Mouse (Mus musculus): Measurements from ENCODE around the gene Afdn. TPM values are rescaled to one million over a fixed set of nuclear protein-coding genes. Genes with fewer than 3 reads are reported as not detected.

Afdn gene
- polyA plus RNA-seq, 1 experiment, result 11.6 TPM

- DNase-seq, result no peak
- H3K36me3 ChIP-seq (ENCODE audit: control insufficient read depth, insufficient read depth, low read length), result no peaks in the 10 kb centered on the region
- H3K4me3 ChIP-seq (ENCODE audit: control insufficient read depth, insufficient read depth, low read length), result no peak overlapping the region
- no peak overlapping the region for H3K27ac ChIP-seq (ENCODE audit: control insufficient read depth, insufficient read depth, low read length)
- no peaks in the 10 kb centered on the region for H3K27me3 ChIP-seq (ENCODE audit: control insufficient read depth, insufficient read depth, low read length)
- TF ChIP-seq POLR2A (IDR thresholded peaks at IDR 0.05; ENCODE audit: control insufficient read depth, extremely low read depth, insufficient read depth, low read length, poor library complexity) (no peak), CTCF (IDR thresholded peaks at IDR 0.05; ENCODE audit: borderline replicate concordance, control insufficient read depth, extremely low read depth, insufficient read depth, low read length, poor library complexity) (no peak)
- peaks cover 14% of the 10 kb centered on the region for H3K4me1 ChIP-seq (replicated peaks; ENCODE audit: control insufficient read depth, insufficient read depth, low read length)
- 94% methylated on average over 8 of the region's 8 CpGs for WGBS
Measured at GRCm38 (mm10) chr17:13735803-13736282, 24.5 kb upstream of the Afdn start.

DNA sequence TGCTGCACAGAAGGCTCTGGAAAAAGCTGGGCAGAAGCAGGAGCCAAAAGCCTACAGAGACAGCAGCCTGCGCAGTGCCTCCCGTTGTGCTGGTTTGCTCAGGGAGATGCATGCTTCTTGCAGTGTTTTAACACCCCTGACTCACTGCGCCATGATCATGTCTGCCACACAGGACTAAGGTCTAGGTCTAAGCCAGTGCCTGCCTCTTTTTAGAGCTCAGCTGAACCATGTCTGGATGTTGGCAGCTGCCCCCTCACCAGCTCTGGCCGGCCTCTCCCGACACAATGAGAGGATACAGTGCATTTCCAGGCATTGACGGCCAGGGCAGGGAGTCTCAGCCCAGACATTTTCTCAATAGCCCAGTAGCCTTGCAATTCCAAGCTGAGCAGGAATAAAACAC lies 23.0 kb upstream of the Afdn start:
- Histone ChIP-seq H3K27ac (ENCODE audit: control insufficient read depth, insufficient read depth, low read length) (no peak overlapping the region), H3K27me3 (ENCODE audit: control insufficient read depth, insufficient read depth, low read length) (no peaks in the 10 kb centered on the region), H3K4me1 (replicated peaks; ENCODE audit: control insufficient read depth, insufficient read depth, low read length) (peaks cover 6% of the 10 kb centered on the region), H3K36me3 (ENCODE audit: control insufficient read depth, insufficient read depth, low read length) (no peaks in the 10 kb centered on the region), H3K4me3 (ENCODE audit: control insufficient read depth, insufficient read depth, low read length) (no peak overlapping the region)
- 95% methylated on average over 6 of the region's 6 CpGs for WGBS
- DNase-seq, result no peak
- TF ChIP-seq CTCF (IDR thresholded peaks at IDR 0.05; ENCODE audit: borderline replicate concordance, control insufficient read depth, extremely low read depth, insufficient read depth, low read length, poor library complexity) (no peak), POLR2A (IDR thresholded peaks at IDR 0.05; ENCODE audit: control insufficient read depth, extremely low read depth, insufficient read depth, low read length, poor library complexity) (no peak)

GRCm38 (mm10) chr17:13738121-13738776 lies 22.1 kb upstream of the Afdn start:
- DNase-seq, result no peak
- H3K4me3 ChIP-seq (ENCODE audit: control insufficient read depth, insufficient read depth, low read length), result no peak overlapping the region
- WGBS, result 47% methylated on average over 7 of the region's 7 CpGs
- H3K36me3 ChIP-seq (ENCODE audit: control insufficient read depth, insufficient read depth, low read length), result no peaks in the 10 kb centered on the region
- no peak for TF ChIP-seq POLR2A (IDR thresholded peaks at IDR 0.05; ENCODE audit: control insufficient read depth, extremely low read depth, insufficient read depth, low read length, poor library complexity)
- no peak for TF ChIP-seq CTCF (IDR thresholded peaks at IDR 0.05; ENCODE audit: borderline replicate concordance, control insufficient read depth, extremely low read depth, insufficient read depth, low read length, poor library complexity)
- no peak overlapping the region for H3K27ac ChIP-seq (ENCODE audit: control insufficient read depth, insufficient read depth, low read length)
- peaks cover 2% of the 10 kb centered on the region; the same call in 1 of the 2 replicates for H3K4me1 ChIP-seq (replicated peaks; ENCODE audit: control insufficient read depth, insufficient read depth, low read length)
- H3K27me3 ChIP-seq (ENCODE audit: control insufficient read depth, insufficient read depth, low read length), result no peaks in the 10 kb centered on the region

DNA sequence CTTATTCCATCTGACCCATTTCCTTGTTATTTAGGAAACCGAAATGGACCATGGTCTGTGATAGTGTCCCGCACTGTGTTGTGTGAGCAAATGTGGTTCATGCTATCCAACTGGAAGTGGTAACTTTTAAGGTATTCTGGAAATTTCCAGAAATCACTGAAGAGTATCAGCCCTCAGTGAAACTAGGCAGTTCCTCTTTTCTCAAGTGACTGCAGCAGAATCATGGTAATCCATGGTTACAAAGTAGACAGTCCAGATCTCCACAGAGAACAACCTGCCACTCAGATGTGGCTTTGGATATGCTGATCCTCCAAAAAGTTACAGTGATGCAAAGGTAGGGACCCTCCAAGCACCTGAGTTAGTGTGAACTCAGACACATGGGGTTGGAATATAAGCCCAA lies 21.4 kb upstream of the Afdn start:
- no peak overlapping the region for H3K4me3 ChIP-seq (ENCODE audit: control insufficient read depth, insufficient read depth, low read length)
- no peaks in the 10 kb centered on the region for H3K27me3 ChIP-seq (ENCODE audit: control insufficient read depth, insufficient read depth, low read length)
- H3K4me1 ChIP-seq (replicated peaks; ENCODE audit: control insufficient read depth, insufficient read depth, low read length), result peaks cover 5% of the 10 kb centered on the region; the same call in 1 of the 2 replicates
- no peaks in the 10 kb centered on the region for H3K36me3 ChIP-seq (ENCODE audit: control insufficient read depth, insufficient read depth, low read length)
- no peak for DNase-seq
- no peak for TF ChIP-seq POLR2A (IDR thresholded peaks at IDR 0.05; ENCODE audit: control insufficient read depth, extremely low read depth, insufficient read depth, low read length, poor library complexity)
- no peak for TF ChIP-seq CTCF (IDR thresholded peaks at IDR 0.05; ENCODE audit: borderline replicate concordance, control insufficient read depth, extremely low read depth, insufficient read depth, low read length, poor library complexity)
- WGBS, result 75% methylated on average over 2 of the region's 2 CpGs
- no peak overlapping the region for H3K27ac ChIP-seq (ENCODE audit: control insufficient read depth, insufficient read depth, low read length)

GRCm38 (mm10) chr17:13739981-13740380 lies 20.4 kb upstream of the Afdn start:
- WGBS, result 94% methylated on average over 5 of the region's 5 CpGs
- DNase-seq, result no peak
- TF ChIP-seq POLR2A (IDR thresholded peaks at IDR 0.05; ENCODE audit: control insufficient read depth, extremely low read depth, insufficient read depth, low read length, poor library complexity), result no peak
- no peak for TF ChIP-seq CTCF (IDR thresholded peaks at IDR 0.05; ENCODE audit: borderline replicate concordance, control insufficient read depth, extremely low read depth, insufficient read depth, low read length, poor library complexity)
- Histone ChIP-seq H3K36me3 (ENCODE audit: control insufficient read depth, insufficient read depth, low read length) (no peaks in the 10 kb centered on the region), H3K27ac (ENCODE audit: control insufficient read depth, insufficient read depth, low read length) (no peak overlapping the region), H3K27me3 (ENCODE audit: control insufficient read depth, insufficient read depth, low read length) (no peaks in the 10 kb centered on the region), H3K4me3 (ENCODE audit: control insufficient read depth, insufficient read depth, low read length) (no peak overlapping the region), H3K4me1 (replicated peaks; ENCODE audit: control insufficient read depth, insufficient read depth, low read length) (peaks cover 5% of the 10 kb centered on the region; the same call in 1 of the 2 replicates)

- Histone ChIP-seq H3K4me3 (ENCODE audit: control insufficient read depth, insufficient read depth, low read length) (no peak overlapping the region), H3K27ac (ENCODE audit: control insufficient read depth, insufficient read depth, low read length) (no peak overlapping the region), H3K36me3 (ENCODE audit: control insufficient read depth, insufficient read depth, low read length) (no peaks in the 10 kb centered on the region), H3K4me1 (replicated peaks; ENCODE audit: control insufficient read depth, insufficient read depth, low read length) (peaks cover 5% of the 10 kb centered on the region; the same call in 1 of the 2 replicates), H3K27me3 (ENCODE audit: control insufficient read depth, insufficient read depth, low read length) (no peaks in the 10 kb centered on the region)
- DNase-seq, result no peak
- WGBS, result 60% methylated on average over 2 of the region's 2 CpGs
- TF ChIP-seq POLR2A (IDR thresholded peaks at IDR 0.05; ENCODE audit: control insufficient read depth, extremely low read depth, insufficient read depth, low read length, poor library complexity), result no peak
Measured at GRCm38 (mm10) chr17:13740796-13741195, 19.5 kb upstream of the Afdn start.

GRCm38 (mm10) chr17:13741611-13742010 lies 18.7 kb upstream of the Afdn start:
- Histone ChIP-seq H3K27ac (ENCODE audit: control insufficient read depth, insufficient read depth, low read length) (no peak overlapping the region), H3K36me3 (ENCODE audit: control insufficient read depth, insufficient read depth, low read length) (no peaks in the 10 kb centered on the region), H3K27me3 (ENCODE audit: control insufficient read depth, insufficient read depth, low read length) (no peaks in the 10 kb centered on the region), H3K4me3 (ENCODE audit: control insufficient read depth, insufficient read depth, low read length) (no peak overlapping the region), H3K4me1 (replicated peaks; ENCODE audit: control insufficient read depth, insufficient read depth, low read length) (peaks cover 9% of the 10 kb centered on the region)
- DNase-seq, result no peak
- TF ChIP-seq CTCF (IDR thresholded peaks at IDR 0.05; ENCODE audit: borderline replicate concordance, control insufficient read depth, extremely low read depth, insufficient read depth, low read length, poor library complexity) (no peak), POLR2A (IDR thresholded peaks at IDR 0.05; ENCODE audit: control insufficient read depth, extremely low read depth, insufficient read depth, low read length, poor library complexity) (no peak)
- WGBS, result 62% methylated on average over 7 of the region's 7 CpGs

Data from thymus, adult 2 months (tissue).